Mouse (Mus musculus): ENCODE measurements around the gene Mvp.
A peak's percentile ranks its signal among the peaks of the same experiment; 100 is the strongest.

The Mvp gene

GRCm38 (mm10) chr7:126988816-126989215 is 25.6 kb downstream of the Mvp start:
- no peak for DNase-seq (ENCODE audit: inconsistent ontology term)

GRCm38 (mm10) chr7:126986319-126986718 is 28.1 kb downstream of the Mvp start:
- DNase-seq (ENCODE audit: inconsistent ontology term), result peak; percentile 26

GRCm38 (mm10) chr7:126984667-126985444 is 29.6 kb downstream of the Mvp start:
- no peak for DNase-seq (ENCODE audit: inconsistent ontology term)

GRCm38 (mm10) chr7:126983113-126983512 is 31.3 kb downstream of the Mvp start:
- DNase-seq (ENCODE audit: inconsistent ontology term), result no peak

- no peak for DNase-seq (ENCODE audit: inconsistent ontology term)
Observed at GRCm38 (mm10) chr7:126982054-126982453, 32.4 kb downstream of the Mvp start.

- DNase-seq (ENCODE audit: inconsistent ontology term), result no peak
Observed at GRCm38 (mm10) chr7:126981601-126982000, 32.8 kb downstream of the Mvp start.

- no peak for DNase-seq (ENCODE audit: inconsistent ontology term)
Observed at GRCm38 (mm10) chr7:126978841-126979240, 35.6 kb downstream of the Mvp start.

GRCm38 (mm10) chr7:126976878-126977459 is 37.5 kb downstream of the Mvp start:
- peak; percentile 23 for DNase-seq (ENCODE audit: inconsistent ontology term)

GRCm38 (mm10) chr7:126975950-126976866 is 38.2 kb downstream of the Mvp start, which contains the start of gene Cdiptos:
Gene Cdiptos (minus strand): TSS chr7:126976098.
- peak; percentile 98 for DNase-seq (ENCODE audit: inconsistent ontology term)

- no peak for DNase-seq (ENCODE audit: inconsistent ontology term)
Observed at GRCm38 (mm10) chr7:126975893-126975949, 38.7 kb downstream of the Mvp start, which contains the start of gene Cdipt. Gene Cdipt (plus strand): TSS chr7:126975914.

GRCm38 (mm10) chr7:126975493-126975892 is 38.9 kb downstream of the Mvp start:
- no peak for DNase-seq (ENCODE audit: inconsistent ontology term)

GRCm38 (mm10) chr7:126967361-126967760 is 47.1 kb downstream of the Mvp start:
- no peak for DNase-seq (ENCODE audit: inconsistent ontology term)

GRCm38 (mm10) chr7:126965568-126965967 is 48.9 kb downstream of the Mvp start:
- no peak for DNase-seq (ENCODE audit: inconsistent ontology term)

- peak; percentile 35 for DNase-seq (ENCODE audit: inconsistent ontology term)
Observed at GRCm38 (mm10) chr7:126963548-126964286, 50.7 kb downstream of the Mvp start.

- no peak for DNase-seq (ENCODE audit: inconsistent ontology term)
Observed at GRCm38 (mm10) chr7:126961965-126962364, 52.5 kb downstream of the Mvp start.

- DNase-seq (ENCODE audit: inconsistent ontology term), result no peak
Observed at GRCm38 (mm10) chr7:126961095-126961494, 53.3 kb downstream of the Mvp start.

- no peak for DNase-seq (ENCODE audit: inconsistent ontology term)
Observed at GRCm38 (mm10) chr7:126959780-126960179, 54.6 kb downstream of the Mvp start.

GRCm38 (mm10) chr7:126955125-126955524 is 59.3 kb downstream of the Mvp start:
- no peak for DNase-seq (ENCODE audit: inconsistent ontology term)

GRCm38 (mm10) chr7:126952646-126953045 is 61.8 kb downstream of the Mvp start:
- no peak for DNase-seq (ENCODE audit: inconsistent ontology term)

GRCm38 (mm10) chr7:126951741-126952140 is 62.7 kb downstream of the Mvp start:
- DNase-seq (ENCODE audit: inconsistent ontology term), result no peak

GRCm38 (mm10) chr7:126950647-126951615 is 63.5 kb downstream of the Mvp start:
- no peak for DNase-seq (ENCODE audit: inconsistent ontology term)
